Mouse (Mus musculus) CD4-positive, CD25-positive, alpha-beta regulatory T cell, adult 2 months (primary cell): ENCODE data around the gene C1qtnf1.

Experiments
- DNase-seq: peaks from one replicate; pipeline ENCODE4 v3.0.0-alpha.2; 2012; ENCODE audit warnings: low read depth, low spot score

Gene C1qtnf1

DNA sequence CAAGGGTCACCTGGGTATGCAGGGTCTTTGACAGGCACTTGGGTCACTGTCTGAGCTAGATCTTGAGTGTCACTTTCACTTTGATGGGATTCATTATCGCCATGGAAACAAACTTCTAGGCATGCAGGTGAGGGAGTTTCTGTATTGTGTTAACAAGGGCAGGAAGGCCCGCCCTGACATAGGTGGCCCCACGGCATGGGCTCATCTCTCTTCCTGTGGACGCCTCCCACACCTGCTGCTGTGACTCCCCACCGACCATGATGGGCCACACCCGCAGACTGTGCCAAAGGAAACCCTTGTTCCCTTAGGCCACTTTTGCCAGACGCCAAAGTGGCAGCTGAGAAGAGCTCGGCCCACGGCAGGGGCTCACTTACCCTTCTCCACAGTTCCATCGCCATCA lies 17.5 kb upstream of the C1qtnf1 start:
- no peak for DNase-seq

DNA sequence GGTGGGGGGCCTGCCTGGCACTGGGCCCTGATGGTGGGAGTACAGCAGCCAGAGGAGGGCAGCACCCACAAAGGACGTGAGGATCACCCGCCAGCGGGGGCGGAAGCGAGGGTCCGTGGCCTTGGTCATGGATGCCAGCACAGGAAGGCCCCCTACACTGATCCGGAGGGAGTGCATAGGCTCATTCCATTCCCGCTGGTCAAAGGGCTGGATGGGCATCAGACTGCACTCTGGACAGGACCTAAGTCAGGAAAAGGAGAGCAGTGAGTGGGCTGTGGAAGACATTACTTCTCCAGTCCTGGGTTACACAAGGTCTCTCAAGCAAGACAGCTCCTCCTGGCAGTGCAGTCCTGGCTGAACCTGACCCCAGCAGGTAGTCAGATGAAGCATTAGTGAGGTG lies 16.7 kb upstream of the C1qtnf1 start:
- DNase-seq = no peak

DNA sequence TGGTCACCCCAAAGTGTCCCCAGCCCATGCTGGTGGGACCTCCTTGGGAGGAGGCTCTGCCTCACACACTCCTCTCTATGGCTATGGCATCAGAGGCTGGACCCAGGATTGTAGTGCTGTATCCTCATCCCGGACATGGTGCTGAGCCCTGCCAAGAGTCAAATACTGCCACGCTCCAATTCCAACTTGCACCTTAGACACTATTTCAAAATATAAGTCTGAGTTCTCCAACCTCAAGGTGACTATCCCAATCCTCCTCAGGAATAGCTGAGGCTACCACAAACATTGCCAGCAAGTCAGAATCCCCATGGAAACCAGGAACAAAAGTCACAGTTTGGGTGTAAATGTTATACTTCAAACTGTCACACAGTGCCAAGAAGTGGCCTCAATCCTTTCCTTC lies 15.4 kb upstream of the C1qtnf1 start:
- no peak for DNase-seq

DNA sequence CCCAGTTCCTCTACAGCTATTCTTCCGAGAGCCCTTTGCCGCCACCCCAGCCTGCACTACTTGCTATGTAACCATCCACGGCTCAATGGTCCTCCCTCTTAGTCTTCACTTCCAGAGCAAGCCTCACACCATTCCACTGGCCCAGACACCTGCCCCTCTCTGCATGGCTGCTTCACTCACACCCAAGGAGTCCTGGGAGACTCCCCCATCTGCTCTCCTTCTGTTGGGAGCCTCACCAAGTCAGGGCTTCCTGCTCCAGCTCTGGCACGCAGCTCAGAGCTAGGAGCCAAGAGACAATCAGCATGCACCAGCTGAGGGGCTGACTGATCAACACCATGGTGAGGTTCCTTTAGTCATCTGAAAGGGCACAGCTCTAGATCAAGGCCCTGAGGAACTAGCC lies 14.9 kb upstream of the C1qtnf1 start:
- no peak for DNase-seq

DNA sequence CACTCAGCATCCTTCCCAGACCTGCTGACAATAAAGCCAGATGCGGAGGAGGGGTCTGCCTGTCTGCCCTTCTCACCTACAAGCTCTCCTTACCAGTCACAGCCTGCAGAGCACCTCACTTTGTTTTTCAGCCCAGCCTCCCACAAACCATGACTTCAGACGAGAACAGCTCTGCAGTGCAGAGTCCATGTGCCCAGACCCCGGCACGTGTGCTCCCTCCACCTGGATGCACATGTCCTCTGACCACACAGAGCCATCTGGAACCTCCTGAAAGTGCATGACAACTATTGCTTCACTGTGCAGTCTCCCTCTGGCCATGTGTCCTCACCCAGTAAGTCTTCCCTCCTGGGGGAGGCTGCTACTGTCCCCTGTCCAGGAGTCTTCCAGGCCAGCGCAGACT lies 13.7 kb upstream of the C1qtnf1 start:
- DNase-seq = no peak

DNA sequence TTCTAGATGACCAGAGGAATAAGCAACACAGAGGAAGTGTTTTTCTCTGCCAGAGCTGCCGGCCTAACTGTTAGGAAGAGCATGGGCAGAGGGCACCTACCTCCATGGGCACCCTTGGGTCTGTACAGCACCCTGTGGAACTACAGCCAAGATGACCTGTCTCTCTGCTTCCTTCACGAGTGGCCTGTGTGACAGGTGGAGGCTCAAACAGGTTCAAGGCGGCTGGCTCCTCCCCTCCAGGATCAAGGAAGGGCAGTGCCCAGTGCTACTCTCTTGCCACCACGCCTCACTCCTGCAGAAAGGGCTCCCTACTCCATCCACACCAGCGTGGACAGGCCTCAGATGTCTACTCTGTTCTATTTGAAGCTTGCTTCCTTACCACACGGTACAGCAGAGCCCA lies 12.4 kb upstream of the C1qtnf1 start:
- no peak for DNase-seq

DNA sequence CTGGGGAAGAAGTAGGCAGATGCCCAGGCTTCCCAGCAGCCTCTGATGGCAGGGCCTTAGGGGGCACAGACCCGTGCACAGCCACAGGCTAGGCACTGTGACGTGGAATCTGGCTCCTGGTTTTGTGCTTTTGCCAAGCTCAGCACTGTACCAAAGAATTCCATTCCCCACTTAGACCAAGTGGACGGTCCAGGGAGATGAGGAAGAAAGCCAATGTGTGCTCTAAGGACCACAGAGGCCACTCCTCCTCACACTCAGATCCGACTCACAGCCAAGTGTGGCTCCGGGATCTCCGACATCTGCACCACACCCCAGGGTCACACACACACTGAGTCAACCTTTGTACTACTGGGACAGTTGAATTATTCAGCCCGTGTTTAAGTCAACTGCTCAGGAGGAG lies 12.0 kb upstream of the C1qtnf1 start:
- DNase-seq = no peak

DNA sequence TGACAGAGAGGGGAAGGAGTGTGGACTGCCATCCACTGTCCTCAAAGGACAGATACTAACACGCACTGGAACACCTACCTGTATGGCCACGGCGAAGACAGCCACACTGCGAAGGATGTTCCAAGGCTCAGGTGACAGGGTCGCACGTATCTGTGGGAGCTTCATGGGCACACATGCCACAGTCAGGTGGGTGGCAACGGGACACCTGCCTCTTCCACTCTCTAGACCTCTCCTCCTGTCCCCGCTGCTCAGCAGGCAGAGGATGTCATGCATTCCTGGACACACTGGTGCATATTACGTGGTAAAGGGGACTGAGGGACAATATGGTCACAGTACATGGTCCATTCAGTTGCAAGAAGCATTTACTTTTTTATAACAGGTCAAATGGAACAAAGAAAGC lies 10.5 kb upstream of the C1qtnf1 start:
- DNase-seq = no peak

DNA sequence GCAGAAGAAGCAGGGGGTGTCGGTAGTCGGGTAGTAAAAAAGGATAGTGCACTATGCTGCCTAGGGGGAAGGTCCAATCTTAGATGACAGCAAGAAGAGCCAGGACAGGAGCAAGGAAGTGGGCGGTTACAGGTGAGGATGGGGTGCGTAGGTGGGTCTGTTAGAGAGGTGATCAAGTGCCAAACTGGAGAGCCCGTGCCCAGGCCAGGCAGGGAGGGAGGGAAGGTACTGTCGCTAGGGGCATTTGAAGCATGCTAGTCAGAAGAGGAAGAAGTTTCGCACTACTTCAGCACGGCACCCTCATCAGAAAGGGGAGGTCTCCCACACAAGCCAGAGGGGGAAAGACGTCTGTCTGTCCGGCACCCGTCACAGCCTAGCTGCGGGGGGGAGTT lies 9.6 kb upstream of the C1qtnf1 start:
- DNase-seq = no peak

DNA sequence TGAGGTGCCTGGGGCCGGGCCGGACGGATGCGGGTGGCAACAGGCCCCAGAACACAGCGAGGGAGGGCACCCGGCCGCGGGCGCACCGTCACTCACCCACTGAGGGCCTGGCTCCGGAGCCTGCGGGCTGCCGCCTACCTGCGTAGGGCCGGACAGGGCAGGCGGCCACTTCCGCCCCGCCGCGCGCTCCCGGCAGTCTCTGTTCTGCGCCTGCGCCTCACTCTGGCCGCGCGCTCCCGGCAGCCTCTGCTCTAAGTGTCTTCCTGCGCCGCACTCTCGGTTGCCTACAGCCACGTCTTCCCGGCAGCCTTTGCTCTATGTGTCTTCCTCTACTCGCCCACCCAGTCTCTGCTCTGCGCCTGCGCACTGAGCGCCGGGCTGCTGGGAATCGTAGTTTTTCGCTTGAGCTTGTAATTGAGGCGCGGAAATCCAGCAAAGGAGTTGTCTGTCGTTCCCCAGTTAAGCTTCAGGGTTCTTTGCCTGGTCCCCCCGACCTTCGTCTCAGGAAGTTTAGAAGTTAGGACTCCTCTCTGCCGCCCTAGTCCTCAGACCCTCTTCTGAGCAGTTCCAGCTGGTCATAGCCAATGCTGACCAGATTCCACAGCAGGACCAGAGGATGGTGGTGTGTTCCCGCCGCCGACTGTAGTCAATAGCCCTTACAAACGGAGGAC lies 9.0 kb upstream of the C1qtnf1 start, which contains the start of gene Cant1:
Gene Cant1 (minus strand): TSS at position 253 of the 671 bp plus-strand sequence.
- DNase-seq = peak; percentile 99

DNA sequence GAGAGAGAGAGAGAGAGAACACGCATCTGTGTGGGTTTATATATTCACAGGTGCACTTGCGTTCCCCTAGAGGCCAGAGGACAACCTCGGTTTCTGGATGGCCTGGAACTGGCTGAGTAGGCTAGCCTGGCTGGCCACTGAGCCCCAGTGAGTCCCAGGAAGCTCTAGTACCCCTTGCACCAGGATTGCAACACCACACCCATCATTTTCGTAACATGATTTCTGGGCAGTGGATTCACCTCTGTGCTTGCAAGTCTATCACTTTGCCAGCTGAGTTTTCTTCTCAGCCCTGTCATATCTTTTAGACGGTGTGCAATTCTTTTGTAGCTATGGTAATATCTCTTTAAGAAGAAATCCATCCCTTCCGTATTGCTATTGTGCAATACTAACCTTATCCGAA lies 7.7 kb upstream of the C1qtnf1 start:
- no peak for DNase-seq

DNA sequence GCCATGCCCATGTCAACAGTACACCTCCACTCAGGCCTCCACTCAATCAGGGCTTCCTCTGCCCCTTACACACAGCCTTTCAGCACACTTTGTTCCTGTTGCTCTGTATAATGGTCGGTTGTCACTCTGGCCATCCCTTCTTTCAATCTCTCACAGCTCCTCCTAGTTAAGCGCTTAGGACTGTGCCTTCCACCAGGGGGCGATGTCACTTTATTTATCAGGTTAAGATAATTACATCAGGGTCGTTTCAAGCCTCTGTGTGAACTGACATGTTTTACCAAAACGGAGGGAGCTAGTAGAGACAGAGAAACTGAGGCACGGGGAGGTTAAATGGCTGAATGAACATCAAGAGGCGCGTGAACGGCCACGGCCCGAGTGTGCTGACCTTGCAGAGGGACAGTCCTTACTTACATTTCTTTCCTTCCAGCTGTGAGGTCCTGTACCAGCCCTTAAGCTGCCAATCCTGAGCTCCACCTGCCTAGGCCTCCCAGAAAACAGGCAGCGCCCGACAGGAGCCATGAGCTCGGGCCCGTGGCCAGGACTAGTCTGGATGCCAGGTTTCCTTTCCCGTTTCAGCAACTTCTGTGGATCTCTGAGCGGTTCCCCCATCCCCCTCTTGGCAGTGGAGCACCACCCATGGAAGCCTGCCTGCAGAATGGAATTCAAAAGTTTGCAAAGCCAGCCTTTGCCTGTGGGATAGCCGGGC lies 4.6 kb upstream of the C1qtnf1 start:
- DNase-seq = peak; percentile 86

DNA sequence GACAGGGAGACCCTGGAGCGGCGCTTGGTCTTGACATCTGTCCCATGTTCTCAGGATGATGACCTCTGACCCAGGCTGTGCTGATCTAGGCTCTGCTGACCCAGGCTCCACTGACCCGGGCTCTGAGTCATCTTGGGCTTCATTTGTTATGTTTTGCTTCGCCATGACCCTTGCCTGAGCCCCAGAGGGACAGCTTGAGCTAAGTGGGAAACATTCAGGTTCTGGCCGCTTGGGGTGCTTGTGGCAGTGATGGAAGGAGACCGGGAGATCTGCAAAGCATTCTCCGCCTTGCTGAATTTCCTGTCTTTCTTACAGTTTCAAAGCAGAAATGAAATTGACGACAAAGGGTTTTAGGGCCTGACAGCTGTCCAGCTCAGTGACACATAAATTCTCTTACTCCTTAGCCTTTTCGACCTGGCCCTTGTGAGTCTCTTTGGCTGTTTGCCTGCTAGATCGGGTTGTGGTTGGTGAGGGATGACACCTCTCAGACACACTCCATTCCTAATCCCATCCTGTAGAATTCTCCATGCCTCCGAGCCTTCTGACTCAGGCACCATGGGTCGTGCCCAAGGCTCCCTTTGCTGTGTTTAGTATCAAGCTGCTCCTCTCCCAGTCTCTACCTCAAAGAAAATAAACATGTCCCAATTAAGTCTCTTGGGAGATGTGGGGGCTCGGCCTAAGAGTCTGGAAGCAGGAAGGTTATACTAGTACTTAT lies 3.2 kb upstream of the C1qtnf1 start:
- DNase-seq = no peak

DNA sequence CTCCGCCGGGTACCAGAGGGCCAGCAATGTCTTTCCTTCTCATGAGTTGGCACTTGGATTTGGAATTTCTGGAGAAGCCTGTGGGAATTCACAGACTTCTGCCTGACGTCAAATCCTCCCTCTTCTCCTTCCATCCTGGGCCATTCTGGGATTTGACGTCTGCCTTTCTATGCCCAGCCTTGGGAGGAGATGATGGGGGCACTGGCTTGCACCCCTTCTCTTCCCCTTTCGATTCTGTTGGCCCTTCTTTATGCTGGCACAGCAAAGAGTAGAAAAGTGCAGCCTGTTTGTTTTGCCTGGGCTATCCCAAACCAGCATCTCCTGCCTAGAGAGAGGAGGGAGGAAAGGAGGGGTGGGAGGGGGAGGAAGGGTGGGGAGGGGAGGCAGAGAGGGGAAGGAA lies 1.2 kb upstream of the C1qtnf1 start:
- no peak for DNase-seq

DNA sequence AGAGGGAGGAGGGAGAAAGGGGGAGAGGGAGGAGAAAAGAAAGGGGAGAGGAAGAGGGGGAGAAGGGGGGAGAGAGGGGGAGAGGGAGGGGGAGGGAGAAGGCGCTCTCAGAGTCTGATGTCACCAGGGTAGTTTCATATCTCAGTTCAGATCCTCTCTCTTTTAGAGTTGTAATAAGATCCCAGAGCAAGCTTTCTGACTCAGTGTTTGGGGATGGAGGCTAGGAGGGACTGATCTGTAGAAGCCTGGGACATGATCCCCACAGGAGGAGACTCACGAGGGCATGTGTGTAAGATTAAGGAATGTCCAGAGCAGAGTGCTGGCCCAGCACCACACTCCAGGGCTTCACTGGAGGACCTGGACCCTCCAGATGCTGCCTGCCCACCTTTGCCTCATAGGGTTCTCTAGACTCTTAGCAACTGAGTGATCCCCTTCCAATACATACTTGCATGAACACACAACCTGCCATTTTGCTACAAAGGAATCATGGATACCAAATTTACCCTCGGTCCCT lies 680 bp upstream of the C1qtnf1 start:
- DNase-seq = no peak

DNA sequence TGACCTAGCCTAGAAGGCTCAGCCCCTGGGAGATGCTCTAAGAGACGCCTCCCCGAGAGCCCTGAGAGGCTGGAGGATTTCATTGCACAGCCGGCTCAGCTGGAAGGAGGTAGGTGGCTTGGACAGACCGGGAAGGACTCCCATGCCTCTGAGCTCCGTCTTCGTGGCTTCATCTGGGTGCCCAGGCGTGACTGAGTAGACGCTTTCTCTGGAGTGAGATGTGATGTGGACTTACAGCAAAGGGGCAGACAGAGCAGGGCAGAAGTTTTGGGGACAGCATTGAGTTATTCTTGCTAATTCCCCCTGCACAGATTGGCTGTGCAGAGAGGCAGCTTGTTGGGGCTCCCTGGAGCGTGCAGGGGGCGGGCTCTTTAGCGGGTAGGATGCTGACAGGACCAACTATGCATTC lies 461 bp downstream of the C1qtnf1 start:
- DNase-seq = no peak

DNA sequence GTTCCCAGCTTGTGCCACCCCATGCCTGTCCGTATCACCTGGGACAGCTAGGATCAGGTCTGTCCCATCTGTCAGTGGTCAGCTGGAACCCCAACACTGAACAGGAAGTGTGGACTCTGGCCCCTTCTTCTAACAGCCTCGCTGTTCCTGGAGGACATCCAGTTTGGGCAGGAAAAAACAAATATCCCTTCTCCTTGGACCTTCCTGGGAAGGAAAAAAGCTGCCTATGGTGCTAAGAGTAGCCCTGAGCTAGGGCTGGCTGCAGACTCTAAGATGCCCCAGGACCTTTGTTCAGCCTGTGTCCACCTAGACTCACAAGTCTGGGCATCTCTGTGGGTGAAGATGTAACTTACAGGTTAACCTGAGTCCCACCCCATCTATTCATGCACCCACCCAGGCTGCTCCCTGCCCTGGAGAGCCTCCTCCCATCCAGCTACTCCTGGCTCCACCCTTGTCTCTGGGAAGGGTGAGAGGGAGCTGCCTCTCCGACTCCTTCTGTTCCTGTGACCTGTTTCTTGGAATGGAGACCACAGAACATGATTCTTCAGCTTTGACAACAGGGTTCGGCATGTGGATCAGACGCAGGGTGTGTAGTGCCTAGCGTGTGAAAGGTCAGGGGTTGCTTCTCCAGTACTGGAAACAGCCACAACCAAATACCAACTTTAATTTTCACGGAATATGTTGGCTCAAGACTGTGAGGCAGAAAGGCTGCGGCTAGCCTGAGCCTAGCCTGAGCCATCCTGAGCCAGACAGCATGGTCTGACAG lies 1.1 kb downstream of the C1qtnf1 start:
- DNase-seq = no peak

DNA sequence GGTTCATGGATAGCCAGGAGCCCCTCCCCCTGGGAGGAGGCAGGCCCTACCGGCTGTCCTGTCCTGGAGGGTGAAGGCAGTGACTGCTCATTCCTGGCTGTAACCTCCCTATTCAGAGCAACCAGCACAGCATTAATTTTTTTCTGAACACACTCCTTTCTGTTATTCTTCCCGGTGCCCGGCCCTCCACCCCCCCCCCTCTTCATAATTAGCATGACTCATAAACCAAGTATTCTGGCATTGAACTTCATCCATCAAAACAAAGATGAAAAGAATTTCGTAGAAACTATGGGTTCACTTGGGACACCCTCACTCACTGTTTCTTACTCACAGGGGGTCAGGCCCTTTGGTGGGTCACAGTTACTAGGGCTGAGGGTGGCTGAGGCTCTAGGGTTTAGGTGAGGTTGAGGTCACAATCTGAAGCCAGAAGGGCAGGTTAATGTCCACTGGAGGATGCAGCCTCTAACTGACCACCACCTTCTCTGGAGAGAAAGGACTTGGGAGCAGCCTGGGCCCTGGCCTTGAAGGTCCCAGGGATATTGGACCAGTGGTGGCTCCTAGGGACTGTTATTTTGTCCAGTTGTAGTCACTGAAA lies 2.4 kb downstream of the C1qtnf1 start:
- no peak for DNase-seq

DNA sequence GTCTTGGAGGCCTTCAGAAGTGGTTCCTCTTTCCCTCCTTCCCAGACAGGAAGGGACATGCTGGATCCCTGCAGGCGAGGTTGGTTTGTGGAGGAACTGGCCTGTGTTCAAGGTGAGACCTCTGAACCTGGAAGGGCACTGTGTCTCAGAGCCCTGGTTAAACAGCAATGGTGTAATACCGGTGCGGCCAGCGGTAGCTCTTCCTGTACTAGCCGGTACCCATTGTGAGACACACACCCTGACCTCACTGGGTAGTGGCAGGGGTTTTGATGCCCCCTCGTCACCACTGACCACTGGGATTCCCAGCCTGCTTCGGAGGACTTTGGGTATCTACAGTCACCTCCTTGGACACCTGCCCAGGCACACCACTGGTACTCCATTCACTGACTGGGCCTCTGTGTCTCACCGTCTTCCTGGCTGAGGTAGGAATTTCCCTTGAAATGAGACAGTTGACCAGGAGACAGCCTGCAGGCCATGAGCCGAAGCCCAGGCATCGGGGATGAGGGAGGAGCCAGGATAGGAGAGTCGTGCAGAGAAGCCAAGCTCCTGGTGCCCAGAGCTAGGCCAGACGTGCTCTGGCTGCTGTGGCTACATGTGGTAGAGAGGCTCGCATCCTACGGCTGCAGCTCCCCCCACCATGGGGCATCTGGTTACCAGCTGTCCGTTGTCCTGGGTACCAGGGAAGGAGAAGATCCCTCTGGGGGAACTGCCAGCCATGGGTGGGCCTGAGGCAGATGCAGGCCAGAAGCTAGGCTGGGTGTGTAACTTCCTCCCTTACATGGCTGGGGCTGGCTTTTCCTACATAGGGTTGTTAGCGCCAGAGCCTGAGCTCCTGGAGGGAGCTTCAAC lies 3.3 kb downstream of the C1qtnf1 start:
- DNase-seq = no peak

DNA sequence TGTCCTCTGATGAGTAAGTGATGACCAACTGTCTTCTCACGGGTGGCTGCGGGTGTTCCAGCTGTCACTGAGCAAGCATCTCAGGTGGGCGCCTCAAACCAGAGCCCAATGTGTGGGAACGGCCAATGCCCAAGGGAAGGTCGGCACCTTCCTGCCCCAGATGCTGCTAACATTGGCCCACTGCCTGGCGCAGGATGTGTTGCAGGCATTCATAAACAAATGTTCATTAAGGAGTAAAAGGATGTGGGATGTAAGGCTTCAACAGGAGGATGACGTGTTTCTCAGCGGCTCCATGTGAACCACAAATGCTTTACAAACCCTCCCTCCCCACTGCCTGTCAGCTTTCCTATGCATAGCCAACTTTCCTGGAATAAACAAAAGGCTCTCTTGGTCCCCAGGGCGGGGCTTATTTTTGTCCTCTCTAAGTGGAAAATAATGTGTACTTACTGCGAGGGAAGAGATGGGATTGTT lies 5.4 kb downstream of the C1qtnf1 start:
- DNase-seq = no peak
